Mouse (Mus musculus) ES-Bruce4 (cell line): ENCODE measurements around the gene Tm4sf20.

Experiments used
- CTCF ChIP-seq: IDR thresholded peaks from one replicate; pipeline ENCODE4 v1.8.1; 2011; ENCODE audit warnings: low read depth, low read length
- POLR2A ChIP-seq: IDR thresholded peaks from one replicate; pipeline ENCODE4 v1.8.1; 2011; ENCODE audit warnings: low read length; ENCODE audit not compliant: insufficient read depth

- TF ChIP-seq POLR2A (no peak), CTCF (no peak)
Measured at GRCm38 (mm10) chr1:82725875-82726185, 42.4 kb downstream of the Tm4sf20 start.
